Mouse (Mus musculus) heart, postnatal 0 days (tissue): ENCODE measurements around the gene Sult1b1.

Experiments used
- CTCF ChIP-seq: IDR thresholded peaks from 2 replicates; pipeline ENCODE4 v1.5.1; 2016; ENCODE audit warnings: antibody characterized with exemption, control low read depth, low read depth
- EP300 ChIP-seq: IDR thresholded peaks from 2 replicates; pipeline ENCODE4 v1.6.1; 2016; ENCODE audit warnings: antibody characterized with exemption, low read depth

GRCm38 (mm10) chr5:87505776-87506458 is 32.1 kb downstream of the Sult1b1 start:
- TF ChIP-seq CTCF (no peak), EP300 (no peak)
